Mouse (Mus musculus) MEL (cell line): ENCODE data around the gene Pcnx.

Source experiments
- CHD1 ChIP-seq: IDR thresholded peaks from 2 replicates; pipeline ENCODE4 v1.6.1; 2012; ENCODE audit warnings: low read depth, mild to moderate bottlenecking, inconsistent platforms, low read length, improper control_type of control experiment
- CTCF ChIP-seq, 3 experiments: IDR thresholded peaks in 2 of 3; conservative IDR thresholded peaks in 1 of 3; 2 replicates each; pipeline ENCODE4 v1.5.1; 2011 to 2012; ENCODE audit warnings: low read length in 3 of 3, low read depth in 2 of 3, mild to moderate bottlenecking in 2 of 3, improper control_type of control experiment in 1 of 3, inconsistent platforms in 1 of 3, mixed read lengths in 1 of 3, moderate library complexity in 1 of 3; ENCODE audit not compliant: control insufficient read depth in 1 of 3, insufficient read depth in 1 of 3, poor library complexity in 1 of 3, severe bottlenecking in 1 of 3
- E2F4 ChIP-seq: IDR thresholded peaks from 2 replicates; pipeline ENCODE4 v1.6.1; 2011; ENCODE audit warnings: low read depth, low read length, improper control_type of control experiment, borderline replicate concordance
- EP300 ChIP-seq, 2 experiments: IDR thresholded peaks; 2 replicates each; pipeline ENCODE4 v1.6.1; 2011; ENCODE audit warnings: improper control_type of control experiment in 2 of 2, low read length in 2 of 2, low read depth in 1 of 2, mild to moderate bottlenecking in 1 of 2
- GATA1 ChIP-seq: IDR thresholded peaks from 2 replicates; pipeline ENCODE4 v1.6.1; 2011; ENCODE audit warnings: low read depth, low read length, improper control_type of control experiment
- HCFC1 ChIP-seq: IDR thresholded peaks from 2 replicates; pipeline ENCODE4 v1.6.1; 2012; ENCODE audit warnings: low read depth, mild to moderate bottlenecking, inconsistent platforms, low read length, improper control_type of control experiment, moderate library complexity
- KAT2A ChIP-seq: conservative IDR thresholded peaks from 2 replicates; pipeline ENCODE4 v1.6.1; 2012; ENCODE audit warnings: low read depth, low read length, improper control_type of control experiment, inconsistent platforms
- POLR2A ChIP-seq, 2 experiments: IDR thresholded peaks; 2 replicates each; pipeline ENCODE4 v1.6.1; 2011 to 2012; ENCODE audit warnings: low read length in 2 of 2, mild to moderate bottlenecking in 2 of 2, control low read depth in 1 of 2, improper control_type of control experiment in 1 of 2, low read depth in 1 of 2, moderate library complexity in 1 of 2; ENCODE audit not compliant: control insufficient read depth in 1 of 2, insufficient read depth in 1 of 2, poor library complexity in 1 of 2
- POLR2AphosphoS5 ChIP-seq: IDR thresholded peaks from 2 replicates; pipeline ENCODE4 v1.6.1; 2012; ENCODE audit warnings: low read depth, borderline replicate concordance, mild to moderate bottlenecking, inconsistent platforms, low read length, moderate library complexity, mixed read lengths
- SIN3A ChIP-seq: IDR thresholded peaks from 2 replicates; pipeline ENCODE4 v1.6.1; 2012; ENCODE audit warnings: low read length, improper control_type of control experiment, inconsistent platforms
- TCF12 ChIP-seq: IDR thresholded peaks from 2 replicates; pipeline ENCODE4 v1.6.1; 2014; ENCODE audit warnings: low read depth, mild to moderate bottlenecking, inconsistent platforms, low read length, improper control_type of control experiment, moderate library complexity
- ZC3H11A ChIP-seq: IDR thresholded peaks from 2 replicates; pipeline ENCODE4 v1.6.1; 2012; ENCODE audit warnings: low read depth, mild to moderate bottlenecking, inconsistent platforms, low read length, improper control_type of control experiment
- ZKSCAN1 ChIP-seq: IDR thresholded peaks from 2 replicates; pipeline ENCODE4 v1.6.1; 2012; ENCODE audit warnings: low read depth, mild to moderate bottlenecking, inconsistent platforms, low read length, improper control_type of control experiment, moderate library complexity

DNA sequence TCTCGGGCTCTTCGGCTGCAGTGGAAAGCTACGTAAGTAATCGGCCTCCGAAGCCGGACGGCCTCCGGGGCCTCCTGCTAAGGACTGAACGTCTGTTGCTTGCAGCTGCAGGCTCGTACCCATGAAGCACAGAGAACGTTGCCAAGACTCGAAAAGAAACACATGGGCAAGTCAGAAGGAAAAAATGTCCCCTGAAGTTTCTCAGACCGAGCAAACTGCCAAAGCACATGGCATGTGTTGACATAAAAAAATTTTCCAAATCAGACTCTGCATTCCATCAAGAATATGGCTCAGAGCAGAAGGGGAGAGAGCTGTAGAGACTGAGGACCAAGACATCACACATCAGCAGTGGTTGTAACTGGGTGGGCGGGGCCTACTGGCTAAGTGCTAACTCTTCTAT is 6.8 kb upstream of the Pcnx start:
- no peak for TF ChIP-seq CTCF (IDR thresholded peaks at IDR 0.05 in 2 of 3, conservative IDR thresholded peaks at IDR 0.05 in 1 of 3; ENCODE audit: control insufficient read depth in 1 of 3, insufficient read depth in 1 of 3, low read depth in 2 of 3, low read length in 3 of 3, poor library complexity in 1 of 3, severe bottlenecking in 1 of 3)
- TF ChIP-seq KAT2A: no peak
- no peak for TF ChIP-seq TCF12
- TF ChIP-seq POLR2AphosphoS5: no peak
- TF ChIP-seq HCFC1: no peak
- no peak for TF ChIP-seq EP300 (IDR thresholded peaks at IDR 0.05; ENCODE audit: low read depth in 1 of 2, low read length in 2 of 2)
- no peak for TF ChIP-seq GATA1
- no peak for TF ChIP-seq E2F4
- no peak for TF ChIP-seq ZC3H11A
- TF ChIP-seq SIN3A: no peak
- TF ChIP-seq POLR2A (IDR thresholded peaks at IDR 0.05; ENCODE audit: control insufficient read depth in 1 of 2, insufficient read depth in 1 of 2, low read depth in 1 of 2, low read length in 2 of 2, poor library complexity in 1 of 2): no peak
- TF ChIP-seq CHD1: no peak
- no peak for TF ChIP-seq ZKSCAN1
